Mouse (Mus musculus): Measurements from ENCODE around the gene Galntl6.

- TF ChIP-seq CTCF (IDR thresholded peaks at IDR 0.05), result peak; percentile 83
- no peak; the same call in none of the 2 replicates for TF ChIP-seq EP300 (IDR thresholded peaks at IDR 0.05)
Measured at GRCm38 (mm10) chr8:57800327-57800726, 1112.1 kb downstream of the Galntl6 start.

All from lung, postnatal 0 days (tissue).